Mouse (Mus musculus): ENCODE results near the gene Ankrd65. TPM values are rescaled to one million over a fixed set of nuclear protein-coding genes. Genes with fewer than 3 reads are reported as not detected.
A peak's percentile ranks its signal among the peaks of the same experiment; 100 is the strongest.

The Ankrd65 gene
- polyA plus RNA-seq, 1 experiment from 2014 or later, result 0.43 TPM

DNA sequence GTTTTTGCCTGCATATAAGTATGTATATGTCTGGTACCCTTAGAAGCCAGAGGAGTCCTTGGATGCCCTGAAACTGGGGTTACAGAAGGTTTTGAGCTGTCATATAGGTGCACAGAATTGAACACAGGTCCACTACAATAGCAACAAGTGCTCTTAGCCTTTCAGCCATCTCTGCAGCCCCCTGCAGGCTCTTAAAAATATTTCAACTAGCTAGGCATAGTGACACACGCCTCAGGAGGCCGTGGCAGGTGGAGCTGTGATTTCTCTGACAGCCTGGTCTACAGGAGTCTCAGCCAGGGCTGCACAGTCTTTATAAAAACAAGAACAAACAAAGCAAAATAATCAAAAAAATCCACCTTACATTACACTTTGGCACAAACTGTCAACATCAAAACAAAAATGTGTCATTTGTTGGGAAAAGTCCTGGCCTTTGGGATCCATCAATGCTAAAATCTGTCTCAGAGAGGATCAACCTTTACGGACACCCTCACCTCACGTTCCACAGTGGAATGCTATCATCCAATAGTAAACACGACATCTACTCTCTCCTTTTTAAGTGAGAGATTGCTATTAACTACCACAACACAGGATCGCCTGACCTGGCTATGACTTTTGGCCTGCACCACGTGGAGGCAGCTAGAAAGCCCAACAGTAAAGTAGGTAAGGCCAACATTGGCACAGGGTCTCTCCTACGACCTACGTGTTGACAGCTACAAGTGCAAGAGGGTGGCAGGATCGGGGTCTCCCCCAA is 30.2 kb upstream of the Ankrd65 start:
- peaks cover 8% of the 10 kb centered on the region for H3K4me1 ChIP-seq (ENCODE audit: control insufficient read depth, insufficient read depth, low read length)
- H3K9ac ChIP-seq (ENCODE audit: low read depth, low read length), result peak overlapping the region; percentile 76
- peak; percentile 20; the same call in 1 of the 2 replicates for ATAC-seq (ENCODE audit: low FRiP score, low TSS enrichment)
- H3K36me3 ChIP-seq (ENCODE audit: control insufficient read depth, insufficient read depth, low read length), result peaks cover 22% of the 10 kb centered on the region
- peak overlapping the region; percentile 95 for H3K4me2 ChIP-seq (replicated peaks; ENCODE audit: low read depth, low read length)
- no peak overlapping the region for H3K27ac ChIP-seq (ENCODE audit: low read depth, low read length)
- peak overlapping the region; percentile 91 for H3K4me3 ChIP-seq (ENCODE audit: low read length)
- H3K27me3 ChIP-seq (ENCODE audit: control insufficient read depth, insufficient read depth, low read length), result no peaks in the 10 kb centered on the region
- WGBS, result 3% methylated on average over 10 of the region's 10 CpGs
- H3K9me3 ChIP-seq (ENCODE audit: control insufficient read depth, low read length), result no peaks in the 10 kb centered on the region

DNA sequence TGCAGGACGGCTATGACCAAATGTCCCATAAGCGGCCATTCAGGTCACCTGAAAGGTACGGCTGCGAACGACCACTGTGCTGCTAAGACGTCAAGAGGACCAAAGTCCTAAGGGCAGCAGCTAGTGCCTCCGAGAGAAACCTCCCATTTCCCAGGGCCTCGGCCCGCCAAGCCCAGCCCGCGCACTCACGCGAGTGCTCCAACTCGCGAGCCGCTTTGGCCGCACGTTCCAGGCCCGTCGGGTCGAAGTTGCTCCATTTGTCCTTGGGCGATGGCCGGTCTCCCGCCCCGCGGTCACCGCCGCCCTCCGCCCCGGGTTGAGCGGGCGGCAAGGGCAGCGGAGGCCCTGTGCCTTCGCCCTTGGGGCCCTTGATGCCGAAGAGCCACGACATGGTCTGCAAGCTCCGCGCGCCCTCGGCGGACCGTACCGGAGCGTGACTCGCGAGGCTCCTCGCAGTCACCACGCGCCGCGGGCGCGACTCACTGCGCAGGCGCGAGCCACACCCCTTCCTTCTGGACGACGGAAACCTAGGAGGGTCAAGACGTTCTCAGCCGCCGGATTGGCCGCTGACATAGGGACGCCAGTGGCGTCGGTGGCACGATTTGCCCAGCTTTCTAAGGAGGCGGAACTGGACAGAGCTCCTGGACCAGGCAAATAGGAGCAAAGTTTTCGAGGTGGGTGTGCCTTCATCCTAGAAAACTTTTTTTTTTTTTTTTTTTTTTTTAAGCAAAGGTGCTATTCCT is 29.5 kb upstream of the Ankrd65 start, which contains the start of gene Atad3a:
Gene Atad3a (minus strand): TSS at position 481 of the 743 bp plus-strand sequence.
- WGBS, result under 1% methylated on average over 68 of the region's 68 CpGs
- H3K36me3 ChIP-seq (ENCODE audit: control insufficient read depth, insufficient read depth, low read length), result peaks cover 14% of the 10 kb centered on the region

DNA sequence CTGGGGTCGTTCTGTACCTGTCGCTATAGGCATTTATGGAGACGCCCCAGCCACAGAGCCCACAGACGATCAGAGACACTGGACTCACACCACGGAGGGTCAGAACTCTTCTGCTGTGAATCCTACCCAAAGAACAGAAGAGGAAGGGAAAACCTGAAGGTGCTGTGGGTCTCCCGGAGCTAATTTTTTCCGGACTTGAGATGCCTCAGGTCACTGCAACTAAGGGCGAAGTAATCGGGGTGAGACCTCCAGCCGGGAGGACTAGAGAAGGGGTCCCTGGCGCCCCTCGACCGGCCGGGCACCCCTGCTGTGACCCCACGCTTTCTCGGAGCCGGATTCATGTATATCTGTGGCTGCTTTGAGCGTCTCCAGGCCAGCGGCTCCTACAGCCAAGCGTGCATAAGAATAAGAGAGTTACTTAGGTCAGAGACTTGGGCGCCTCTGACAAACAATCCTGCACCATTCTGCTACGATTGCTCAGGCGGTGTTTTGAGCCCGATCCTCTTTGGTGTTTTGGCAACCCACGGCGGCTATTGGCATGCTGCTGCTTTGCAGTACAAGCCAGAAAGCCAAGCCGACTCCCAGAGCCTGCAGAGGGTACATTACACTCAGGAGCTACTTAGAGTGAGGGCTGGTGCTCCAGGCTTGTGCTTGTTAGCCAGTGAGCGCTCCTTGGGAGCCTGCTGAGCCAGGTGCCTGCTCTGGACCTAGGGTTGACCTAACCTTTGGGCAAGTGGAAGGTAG is 28.7 kb upstream of the Ankrd65 start:
- peaks cover 8% of the 10 kb centered on the region for H3K36me3 ChIP-seq (ENCODE audit: control insufficient read depth, insufficient read depth, low read length)
- H3K9me3 ChIP-seq (ENCODE audit: control insufficient read depth, low read length), result no peaks in the 10 kb centered on the region
- peak overlapping the region; percentile 27; the same call in 1 of the 2 replicates for H3K27ac ChIP-seq (ENCODE audit: low read depth, low read length)
- H3K4me1 ChIP-seq (ENCODE audit: control insufficient read depth, insufficient read depth, low read length), result peaks cover 8% of the 10 kb centered on the region
- no peaks in the 10 kb centered on the region for H3K27me3 ChIP-seq (ENCODE audit: control insufficient read depth, insufficient read depth, low read length)
- H3K9ac ChIP-seq (ENCODE audit: low read depth, low read length), result peak overlapping the region; percentile 71
- WGBS, result 3% methylated on average over 28 of the region's 28 CpGs
- peak overlapping the region; percentile 91 for H3K4me3 ChIP-seq (ENCODE audit: low read length)
- no peak; the same call in 1 of the 2 replicates for ATAC-seq (ENCODE audit: low FRiP score, low TSS enrichment)
- peak overlapping the region; percentile 95 for H3K4me2 ChIP-seq (replicated peaks; ENCODE audit: low read depth, low read length)

More for the DNA sequence above, 29.5 kb upstream of the Ankrd65 start, which contains the start of gene Atad3a:
- Histone ChIP-seq H3K4me1 (ENCODE audit: control insufficient read depth, insufficient read depth, low read length) (peaks cover 8% of the 10 kb centered on the region), H3K27me3 (ENCODE audit: control insufficient read depth, insufficient read depth, low read length) (no peaks in the 10 kb centered on the region), H3K9ac (ENCODE audit: low read depth, low read length) (peak within 1 kb of the TSS; percentile 76), H3K27ac (ENCODE audit: low read depth, low read length) (peak within 1 kb of the TSS; percentile 27; the same call in 1 of the 2 replicates), H3K4me2 (replicated peaks; ENCODE audit: low read depth, low read length) (peak within 1 kb of the TSS; percentile 95), H3K4me3 (ENCODE audit: low read length) (peak within 1 kb of the TSS; percentile 91), H3K9me3 (ENCODE audit: control insufficient read depth, low read length) (no peaks in the 10 kb centered on the region)
- peak; percentile 98 for ATAC-seq (ENCODE audit: low FRiP score, low TSS enrichment)

DNA sequence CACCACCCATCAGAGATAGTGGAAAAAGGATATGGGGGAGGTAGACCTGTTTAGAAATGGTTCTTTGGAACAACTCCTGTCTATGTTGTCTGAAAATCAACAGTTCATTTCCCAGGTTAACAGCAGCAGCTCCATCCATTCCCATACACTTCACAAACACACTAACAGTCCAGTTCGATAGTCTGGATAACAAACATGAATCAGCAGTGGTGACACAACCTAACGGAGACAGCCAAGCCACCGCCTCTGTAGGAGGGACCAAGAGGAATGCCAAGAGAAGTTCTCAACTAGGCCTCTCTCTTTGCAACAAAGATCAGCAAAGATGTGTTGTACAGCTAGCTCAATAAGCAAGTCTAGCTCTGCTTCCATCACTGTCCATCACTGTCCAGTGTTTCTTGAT is 27.9 kb upstream of the Ankrd65 start:
- ATAC-seq (ENCODE audit: low FRiP score, low TSS enrichment), result no peak
- WGBS, result 90% methylated on average over 3 of the region's 3 CpGs
- Histone ChIP-seq H3K9ac (ENCODE audit: low read depth, low read length) (no peak overlapping the region), H3K27me3 (ENCODE audit: control insufficient read depth, insufficient read depth, low read length) (no peaks in the 10 kb centered on the region), H3K4me2 (replicated peaks; ENCODE audit: low read depth, low read length) (no peak overlapping the region), H3K4me3 (ENCODE audit: low read length) (no peak overlapping the region), H3K36me3 (ENCODE audit: control insufficient read depth, insufficient read depth, low read length) (no peaks in the 10 kb centered on the region), H3K4me1 (ENCODE audit: control insufficient read depth, insufficient read depth, low read length) (peaks cover 8% of the 10 kb centered on the region), H3K27ac (ENCODE audit: low read depth, low read length) (no peak overlapping the region), H3K9me3 (ENCODE audit: control insufficient read depth, low read length) (no peaks in the 10 kb centered on the region)

DNA sequence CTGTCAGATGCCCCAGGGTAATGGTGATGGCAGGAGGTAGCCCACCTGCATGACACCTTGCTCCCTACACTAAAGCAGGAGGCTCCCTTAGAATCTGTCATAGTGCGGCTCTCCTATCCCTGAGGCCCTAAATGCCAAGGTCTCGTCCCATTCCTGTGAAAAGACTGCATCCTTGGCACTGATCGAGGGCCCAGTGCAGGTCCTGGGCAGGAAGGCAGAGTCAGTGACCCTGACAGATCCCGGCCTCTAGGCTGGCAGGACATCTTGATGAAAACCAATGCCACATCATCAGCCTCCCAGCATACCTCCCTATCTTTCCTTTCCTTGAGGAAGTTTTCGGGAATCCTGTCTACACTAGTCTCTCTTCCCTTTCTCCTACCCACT is 20.8 kb upstream of the Ankrd65 start:
- no peak for ATAC-seq (ENCODE audit: low FRiP score, low TSS enrichment)
- H3K4me3 ChIP-seq (ENCODE audit: low read length), result peak overlapping the region; percentile 48
- H3K27me3 ChIP-seq (ENCODE audit: control insufficient read depth, insufficient read depth, low read length), result peaks cover 8% of the 10 kb centered on the region; the same call in 1 of the 2 replicates
- 0 out of 2 replicates have a peak overlapping the region, but pooled peaks have one; percentile 20 for H3K27ac ChIP-seq (ENCODE audit: low read depth, low read length)
- H3K9ac ChIP-seq (ENCODE audit: low read depth, low read length), result peak overlapping the region; percentile 80
- peak overlapping the region; percentile 65 for H3K4me2 ChIP-seq (replicated peaks; ENCODE audit: low read depth, low read length)
- peaks cover 12% of the 10 kb centered on the region; the same call in 1 of the 2 replicates for H3K4me1 ChIP-seq (ENCODE audit: control insufficient read depth, insufficient read depth, low read length)
- H3K9me3 ChIP-seq (ENCODE audit: control insufficient read depth, low read length), result no peaks in the 10 kb centered on the region
- 57% methylated on average over 5 of the region's 5 CpGs for WGBS
- no peaks in the 10 kb centered on the region for H3K36me3 ChIP-seq (ENCODE audit: control insufficient read depth, insufficient read depth, low read length)

DNA sequence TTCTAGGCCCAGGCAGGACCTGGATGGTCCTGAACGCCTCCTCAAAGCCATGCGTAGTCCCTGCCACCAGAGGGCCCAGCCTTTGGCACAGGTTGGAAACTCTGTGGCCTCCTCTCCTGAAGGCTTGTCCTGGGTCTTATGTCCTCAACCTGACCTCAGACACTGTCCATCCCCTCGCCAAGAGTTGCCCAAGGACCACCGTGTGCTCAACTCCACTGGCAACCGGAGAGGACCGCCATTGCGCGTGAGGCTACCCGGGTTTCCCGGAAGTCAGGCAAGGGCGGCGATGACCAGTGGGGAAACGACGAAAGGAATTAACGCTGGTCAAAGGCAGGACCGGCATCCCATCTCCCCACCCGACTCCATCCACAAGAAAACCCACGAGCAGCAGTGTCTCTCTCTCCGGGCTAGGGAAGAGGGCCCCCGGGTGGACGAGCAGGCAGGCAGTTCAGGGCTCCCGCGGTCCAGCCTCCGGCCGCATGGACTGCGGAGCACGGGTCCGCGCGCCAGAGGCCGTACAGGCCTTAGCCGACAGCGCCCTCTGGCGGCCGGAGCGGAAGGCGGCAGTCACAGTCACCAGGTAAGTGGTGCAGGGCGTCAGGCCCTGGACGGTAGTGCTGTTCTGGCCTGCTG is 20.2 kb upstream of the Ankrd65 start:
- peak; percentile 90 for ATAC-seq (ENCODE audit: low FRiP score, low TSS enrichment)
- H3K9ac ChIP-seq (ENCODE audit: low read depth, low read length), result peak overlapping the region; percentile 80
- H3K27me3 ChIP-seq (ENCODE audit: control insufficient read depth, insufficient read depth, low read length), result peaks cover 8% of the 10 kb centered on the region; the same call in 1 of the 2 replicates
- H3K4me1 ChIP-seq (ENCODE audit: control insufficient read depth, insufficient read depth, low read length), result peaks cover 12% of the 10 kb centered on the region; the same call in 1 of the 2 replicates
- no peaks in the 10 kb centered on the region for H3K36me3 ChIP-seq (ENCODE audit: control insufficient read depth, insufficient read depth, low read length)
- peak overlapping the region; percentile 48 for H3K4me3 ChIP-seq (ENCODE audit: low read length)
- H3K4me2 ChIP-seq (replicated peaks; ENCODE audit: low read depth, low read length), result peak overlapping the region; percentile 65
- H3K9me3 ChIP-seq (ENCODE audit: control insufficient read depth, low read length), result no peaks in the 10 kb centered on the region
- under 1% methylated on average over 39 of the region's 39 CpGs for WGBS
- peak overlapping the region; percentile 20; the same call in 1 of the 2 replicates for H3K27ac ChIP-seq (ENCODE audit: low read depth, low read length)

DNA sequence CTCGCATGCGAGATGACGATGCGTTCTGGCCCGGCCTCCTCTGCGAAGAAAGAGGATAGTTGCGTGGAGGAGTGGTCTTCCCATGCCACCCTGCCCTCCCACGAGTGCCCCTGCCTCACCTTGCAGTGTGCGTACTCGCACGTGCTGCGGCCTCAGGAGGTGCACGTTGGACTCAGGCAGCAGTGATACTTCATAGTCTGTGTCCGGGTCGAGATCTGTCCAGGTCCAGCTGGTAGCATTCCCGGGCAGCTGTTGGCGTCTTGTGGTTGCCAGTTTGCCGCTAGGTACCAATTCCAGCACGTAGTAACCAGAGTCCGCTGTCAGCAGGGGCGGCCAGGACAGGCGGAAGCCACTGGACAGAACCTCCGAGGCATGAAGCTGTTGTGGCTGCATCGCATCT is 19.6 kb upstream of the Ankrd65 start:
- Histone ChIP-seq H3K4me2 (replicated peaks; ENCODE audit: low read depth, low read length) (peak overlapping the region; percentile 65), H3K36me3 (ENCODE audit: control insufficient read depth, insufficient read depth, low read length) (no peaks in the 10 kb centered on the region), H3K27me3 (ENCODE audit: control insufficient read depth, insufficient read depth, low read length) (peaks cover 8% of the 10 kb centered on the region; the same call in 1 of the 2 replicates), H3K27ac (ENCODE audit: low read depth, low read length) (no peak overlapping the region), H3K4me1 (ENCODE audit: control insufficient read depth, insufficient read depth, low read length) (peaks cover 12% of the 10 kb centered on the region; the same call in 1 of the 2 replicates), H3K9me3 (ENCODE audit: control insufficient read depth, low read length) (no peaks in the 10 kb centered on the region), H3K4me3 (ENCODE audit: low read length) (peak overlapping the region; percentile 48), H3K9ac (ENCODE audit: low read depth, low read length) (peak overlapping the region; percentile 80; the same call in 1 of the 2 replicates)
- no peak; the same call in 1 of the 2 replicates for ATAC-seq (ENCODE audit: low FRiP score, low TSS enrichment)
- 45% methylated on average over 24 of the region's 24 CpGs for WGBS

DNA sequence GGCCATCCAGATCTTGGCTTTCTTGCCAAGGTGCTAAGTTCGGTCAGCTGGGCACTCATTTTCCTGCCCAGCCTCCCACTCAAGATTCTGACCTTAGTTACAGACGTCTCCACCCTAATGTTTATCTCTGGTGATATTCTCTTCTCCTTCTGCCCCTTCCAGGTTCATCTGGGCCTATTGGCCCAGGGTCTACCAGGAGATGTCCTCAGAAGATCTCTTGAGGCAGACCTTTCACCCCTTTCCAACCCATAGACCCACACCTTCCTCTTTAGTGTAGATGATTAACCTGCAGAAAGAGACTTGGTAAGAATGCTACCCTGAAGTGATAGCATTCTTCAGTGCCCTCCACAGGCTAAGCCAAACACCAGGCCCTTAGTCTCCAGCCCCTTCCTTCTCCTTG is 18.5 kb upstream of the Ankrd65 start:
- H3K27me3 ChIP-seq (ENCODE audit: control insufficient read depth, insufficient read depth, low read length), result peaks cover 8% of the 10 kb centered on the region; the same call in 1 of the 2 replicates
- no peak overlapping the region for H3K4me2 ChIP-seq (replicated peaks; ENCODE audit: low read depth, low read length)
- WGBS, result 76% methylated on average over 2 of the region's 2 CpGs
- no peaks in the 10 kb centered on the region for H3K36me3 ChIP-seq (ENCODE audit: control insufficient read depth, insufficient read depth, low read length)
- ATAC-seq (ENCODE audit: low FRiP score, low TSS enrichment), result no peak
- peaks cover 13% of the 10 kb centered on the region; the same call in 1 of the 2 replicates for H3K4me1 ChIP-seq (ENCODE audit: control insufficient read depth, insufficient read depth, low read length)
- H3K9me3 ChIP-seq (ENCODE audit: control insufficient read depth, low read length), result no peaks in the 10 kb centered on the region
- H3K4me3 ChIP-seq (ENCODE audit: low read length), result no peak overlapping the region
- H3K9ac ChIP-seq (ENCODE audit: low read depth, low read length), result no peak overlapping the region
- H3K27ac ChIP-seq (ENCODE audit: low read depth, low read length), result no peak overlapping the region

Measured in kidney, embryonic 14.5 days (tissue).